Mouse (Mus musculus) small intestine, adult 2 months (tissue): ENCODE measurements around the gene Serinc3.

ENCODE experiments used
- CTCF ChIP-seq: fragments of 200-500 bp; IDR thresholded peaks from 2 replicates; pipeline ENCODE4 v1.5.1; 2012; ENCODE audit warnings: low read depth, mild to moderate bottlenecking, control low read depth, inconsistent platforms, low read length, moderate library complexity, mixed read lengths; ENCODE audit not compliant: insufficient replicate concordance, insufficient read length; ENCODE audit errors: extremely low read depth
- POLR2A ChIP-seq: fragments of 200-500 bp; IDR thresholded peaks from 2 replicates; pipeline ENCODE4 v1.6.1; 2012; ENCODE audit warnings: low read depth, mild to moderate bottlenecking, control low read depth, inconsistent platforms, low read length, moderate library complexity

- TF ChIP-seq CTCF (no peak), POLR2A (no peak; the same call in 1 of the 2 replicates)
Measured at GRCm38 (mm10) chr2:163593636-163594282, 51.2 kb downstream of the Serinc3 start.
